In the genomic region with DNA sequence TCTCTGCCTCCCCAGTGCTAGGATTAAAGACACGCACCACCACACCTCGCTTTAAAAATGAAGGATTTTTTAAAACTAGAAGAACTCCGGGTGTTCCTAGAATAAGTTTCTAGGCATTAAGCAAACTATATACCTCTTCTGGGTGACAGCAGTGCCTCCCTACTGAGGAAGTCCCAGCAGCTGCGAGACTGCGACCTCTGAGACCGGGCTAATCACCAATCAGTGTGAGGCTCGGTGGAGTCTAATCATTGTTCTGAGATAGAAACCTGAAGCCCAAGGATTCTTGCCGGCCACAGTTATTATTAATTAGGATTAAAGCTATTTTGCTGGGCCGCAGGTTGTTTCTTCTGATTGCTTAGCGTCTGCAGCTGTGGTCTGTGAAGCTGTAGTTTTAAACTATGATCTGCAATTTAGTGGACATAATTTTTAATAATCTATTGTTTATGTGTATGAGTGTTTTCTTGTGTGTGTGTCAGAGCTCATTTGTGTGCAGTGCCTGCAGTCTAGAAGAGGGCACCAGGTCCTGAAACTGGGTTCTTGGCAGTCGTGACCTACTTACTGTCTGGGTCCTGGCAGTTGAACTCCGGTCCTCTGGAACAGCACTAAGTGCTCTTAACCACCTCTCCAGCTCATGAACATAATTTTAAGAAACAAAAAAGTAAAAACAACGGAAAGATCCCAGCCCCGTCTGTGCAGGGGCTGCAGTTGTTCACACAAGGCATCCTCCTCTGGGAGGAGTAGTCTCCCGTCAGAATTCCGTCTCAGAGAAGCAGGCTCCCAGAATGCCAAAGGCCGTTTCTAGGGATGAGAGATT, we compare ENCODE assay signal across 22 mouse cellular contexts.
A peak's percentile ranks its signal among the peaks of the same experiment; 100 is the strongest.
DNase-seq lines count a peak whose midpoint lies in the region; ATAC-seq and TF ChIP-seq lines count a peak whose summit lies in the region.
"Had no signal": no experiment of that assay in that cellular context is flagged by ENCODE, and none has a peak within 500 bp of the region (broad histone marks: within the 10 kb centered on the region; RNA-seq: fewer than 3 reads in every experiment).

No protein-coding gene starts in this region.

- H3K36me3 ChIP-seq in forebrain, embryonic 11.5 days (ENCODE audit: control insufficient read depth, insufficient read depth, low read length): no peaks in the 10 kb centered on the region
- no peaks in the 10 kb centered on the region for H3K36me3 ChIP-seq in forebrain, embryonic 16.5 days (ENCODE audit: control insufficient read depth, insufficient read depth)
- no peaks in the 10 kb centered on the region for H3K36me3 ChIP-seq in intestine, embryonic 15.5 days
- no peaks in the 10 kb centered on the region for H3K36me3 ChIP-seq in intestine, postnatal 0 days (ENCODE audit: control insufficient read depth, insufficient read depth)
- no peaks in the 10 kb centered on the region for H3K36me3 ChIP-seq in embryonic facial prominence, embryonic 14.5 days (ENCODE audit: control insufficient read depth, insufficient read depth, low read length)
- H3K36me3 ChIP-seq: heart, embryonic 15.5 days; hindbrain, embryonic 12.5 days had no signal

- no peak overlapping the region for H3K9ac ChIP-seq in forebrain, embryonic 11.5 days (ENCODE audit: low read length)
- no peak overlapping the region for H3K9ac ChIP-seq in forebrain, embryonic 16.5 days (replicated peaks; ENCODE audit: low read depth, low read length)
- no peak overlapping the region for H3K9ac ChIP-seq in intestine, embryonic 15.5 days
- no peak overlapping the region for H3K9ac ChIP-seq in intestine, postnatal 0 days (ENCODE audit: low read depth, low read length)
- no peak overlapping the region for H3K9ac ChIP-seq in embryonic facial prominence, embryonic 14.5 days (ENCODE audit: low read depth, low read length)
- H3K9ac ChIP-seq: embryonic facial prominence, embryonic 13.5 days; heart, embryonic 15.5 days; hindbrain, embryonic 12.5 days had no signal

- no peaks in the 10 kb centered on the region for H3K9me3 ChIP-seq in forebrain, embryonic 11.5 days (ENCODE audit: control insufficient read depth, low read length)
- no peaks in the 10 kb centered on the region for H3K9me3 ChIP-seq in forebrain, embryonic 16.5 days (ENCODE audit: control insufficient read depth, low read length)
- no peaks in the 10 kb centered on the region for H3K9me3 ChIP-seq in intestine, embryonic 15.5 days
- no peaks in the 10 kb centered on the region for H3K9me3 ChIP-seq in intestine, postnatal 0 days (ENCODE audit: control insufficient read depth)
- H3K9me3 ChIP-seq in embryonic facial prominence, embryonic 14.5 days (ENCODE audit: control insufficient read depth, low read length): no peaks in the 10 kb centered on the region
- H3K9me3 ChIP-seq: embryonic facial prominence, embryonic 13.5 days; heart, embryonic 10.5 days; heart, embryonic 15.5 days; hindbrain, embryonic 12.5 days had no signal

- 38% methylated on average over 17 of the region's 17 CpGs for WGBS in forebrain, embryonic 11.5 days
- WGBS in forebrain, embryonic 16.5 days: 31% methylated on average over 17 of the region's 17 CpGs
- 58% methylated on average over 17 of the region's 17 CpGs for WGBS in intestine, embryonic 15.5 days
- WGBS in intestine, postnatal 0 days: 56% methylated on average over 17 of the region's 17 CpGs
- WGBS in embryonic facial prominence, embryonic 14.5 days: 57% methylated on average over 17 of the region's 17 CpGs

- H3K4me1 ChIP-seq in forebrain, embryonic 11.5 days (replicated peaks; ENCODE audit: control insufficient read depth, insufficient read depth, low read length): no peaks in the 10 kb centered on the region
- no peaks in the 10 kb centered on the region for H3K4me1 ChIP-seq in forebrain, embryonic 16.5 days (replicated peaks; ENCODE audit: control insufficient read depth, insufficient read depth, low read length)
- H3K4me1 ChIP-seq in intestine, embryonic 15.5 days (replicated peaks): no peaks in the 10 kb centered on the region
- no peaks in the 10 kb centered on the region for H3K4me1 ChIP-seq in intestine, postnatal 0 days (replicated peaks; ENCODE audit: control insufficient read depth, insufficient read depth, low read length)
- H3K4me1 ChIP-seq in embryonic facial prominence, embryonic 14.5 days (ENCODE audit: control insufficient read depth, insufficient read depth, low read length): peaks cover 4% of the 10 kb centered on the region; the same call in 1 of the 2 replicates

- H3K27me3 ChIP-seq in forebrain, embryonic 11.5 days (ENCODE audit: control insufficient read depth, insufficient read depth, low read length): no peaks in the 10 kb centered on the region
- no peaks in the 10 kb centered on the region for H3K27me3 ChIP-seq in forebrain, embryonic 16.5 days (replicated peaks; ENCODE audit: control insufficient read depth, insufficient read depth, low read length)
- no peaks in the 10 kb centered on the region for H3K27me3 ChIP-seq in intestine, embryonic 15.5 days (replicated peaks)
- H3K27me3 ChIP-seq in intestine, postnatal 0 days (replicated peaks; ENCODE audit: control insufficient read depth, insufficient read depth, low read length): no peaks in the 10 kb centered on the region
- no peaks in the 10 kb centered on the region for H3K27me3 ChIP-seq in embryonic facial prominence, embryonic 14.5 days (replicated peaks; ENCODE audit: control insufficient read depth, insufficient read depth, low read length)
- H3K27me3 ChIP-seq: embryonic facial prominence, embryonic 13.5 days; heart, embryonic 15.5 days; hindbrain, embryonic 12.5 days; Patski had no signal

- H3K27ac ChIP-seq in forebrain, embryonic 11.5 days (ENCODE audit: low read depth, low read length): no peak overlapping the region
- no peak overlapping the region for H3K27ac ChIP-seq in forebrain, embryonic 16.5 days (ENCODE audit: low read length)
- H3K27ac ChIP-seq in intestine, embryonic 15.5 days: no peak overlapping the region
- no peak overlapping the region for H3K27ac ChIP-seq in intestine, postnatal 0 days (ENCODE audit: low read depth, low read length)
- no peak overlapping the region for H3K27ac ChIP-seq in embryonic facial prominence, embryonic 14.5 days (replicated peaks; ENCODE audit: low read depth, low read length)
- H3K27ac ChIP-seq: embryonic facial prominence, embryonic 13.5 days; heart, embryonic 15.5 days; hindbrain, embryonic 12.5 days had no signal

- no peak for DNase-seq in forebrain, embryonic 11.5 days (ENCODE audit: low spot score)
- DNase-seq in Muller cell, postnatal 12 days (ENCODE audit: inconsistent ontology term): peak; percentile 47
- DNase-seq in embryonic facial prominence, embryonic 14.5 days (ENCODE audit: low spot score): peak; percentile 33
- no peak for DNase-seq in urinary bladder, postnatal 10 days (ENCODE audit: low spot score)
- DNase-seq: adrenal gland, postnatal 14 days; cerebellum, adult 8-10 months; embryo, embryonic 11 days; gastrocnemius, postnatal 36 days; heart, adult 18-20 months had no signal

- no peak overlapping the region for H3K4me2 ChIP-seq in forebrain, embryonic 11.5 days (ENCODE audit: low read depth, low read length, severe bottlenecking)
- no peak overlapping the region for H3K4me2 ChIP-seq in forebrain, embryonic 16.5 days (ENCODE audit: low read length)
- H3K4me2 ChIP-seq in intestine, embryonic 15.5 days (replicated peaks): no peak overlapping the region
- no peak overlapping the region for H3K4me2 ChIP-seq in intestine, postnatal 0 days (replicated peaks; ENCODE audit: low read depth)
- no peak overlapping the region for H3K4me2 ChIP-seq in embryonic facial prominence, embryonic 14.5 days (ENCODE audit: low read depth, low read length)
- H3K4me2 ChIP-seq: embryonic facial prominence, embryonic 13.5 days; heart, embryonic 15.5 days; hindbrain, embryonic 12.5 days had no signal

- ATAC-seq in forebrain, embryonic 11.5 days (replicated peaks; ENCODE audit: low FRiP score): 0 out of 2 replicates have a peak, but pooled peaks have one; percentile 48
- ATAC-seq in forebrain, embryonic 16.5 days: no peak
- ATAC-seq in intestine, embryonic 15.5 days: peak; percentile 70; the same call in 1 of the 2 replicates
- ATAC-seq in intestine, postnatal 0 days: no peak
- ATAC-seq in embryonic facial prominence, embryonic 14.5 days (ENCODE audit: low read depth): peak; percentile 70
- no peak for ATAC-seq in inflammation-experienced regulatory T-cells, adult 6 months
- ATAC-seq: activated CD4-positive, CD25-positive, alpha-beta regulatory T cell, adult 4 months; forebrain, embryonic 14.5 days; hindbrain, embryonic 16.5 days; intestine, embryonic 16.5 days; Patski had no signal

- H3K4me3 ChIP-seq in forebrain, embryonic 11.5 days (ENCODE audit: low read depth, low read length): no peak overlapping the region
- no peak overlapping the region for H3K4me3 ChIP-seq in forebrain, embryonic 16.5 days (replicated peaks; ENCODE audit: low read length)
- H3K4me3 ChIP-seq in intestine, embryonic 15.5 days (replicated peaks): no peak overlapping the region
- H3K4me3 ChIP-seq in intestine, postnatal 0 days (ENCODE audit: low read depth, low read length): no peak overlapping the region
- no peak overlapping the region for H3K4me3 ChIP-seq in embryonic facial prominence, embryonic 14.5 days (ENCODE audit: low read depth, low read length)
- H3K4me3 ChIP-seq: embryonic facial prominence, embryonic 13.5 days; heart, embryonic 10.5 days; heart, embryonic 15.5 days; hindbrain, embryonic 12.5 days had no signal

- TF ChIP-seq CTCF in intestine, postnatal 0 days (IDR thresholded peaks at IDR 0.05; ENCODE audit: low read depth): no peak

Comparison
In these comparisons a context has a peak if more than half of its experiments do, and no peak if none do; other contexts are left out.
1. ATAC-seq: peak in forebrain, embryonic 11.5 days (single experiment), intestine, embryonic 15.5 days (single experiment) and embryonic facial prominence, embryonic 14.5 days (single experiment); none in forebrain, embryonic 16.5 days (single experiment), intestine, postnatal 0 days (single experiment) and inflammation-experienced regulatory T-cells, adult 6 months (single experiment).
2. DNase-seq: peak in Muller cell, postnatal 12 days (single experiment) and embryonic facial prominence, embryonic 14.5 days (single experiment); none in forebrain, embryonic 11.5 days (single experiment) and urinary bladder, postnatal 10 days (single experiment).